Mouse (Mus musculus) G1E (cell line): ENCODE measurements around the gene B4galt7.

Source experiments
- CTCF ChIP-seq: IDR thresholded peaks from 2 replicates; pipeline ENCODE4 v1.5.1; 2012; ENCODE audit warnings: low read depth, low read length, inconsistent platforms, mixed read lengths
- GATA1 ChIP-seq: IDR thresholded peaks from 2 replicates; pipeline ENCODE4 v1.6.1; 2012; ENCODE audit warnings: borderline replicate concordance, low read length, inconsistent platforms, mixed read lengths
- GATA2 ChIP-seq: IDR thresholded peaks from 2 replicates; pipeline ENCODE4 v1.6.1; 2012; ENCODE audit warnings: low read depth, low read length, inconsistent platforms, borderline replicate concordance
- POLR2AphosphoS5 ChIP-seq: IDR thresholded peaks from 2 replicates; pipeline ENCODE4 v1.6.1; 2012; ENCODE audit warnings: low read depth, low read length, inconsistent platforms; ENCODE audit not compliant: insufficient replicate concordance
- TAL1 ChIP-seq: conservative IDR thresholded peaks from 2 replicates; pipeline ENCODE4 v1.6.1; 2012; ENCODE audit warnings: low read depth, low read length, inconsistent platforms, mixed read lengths

DNA sequence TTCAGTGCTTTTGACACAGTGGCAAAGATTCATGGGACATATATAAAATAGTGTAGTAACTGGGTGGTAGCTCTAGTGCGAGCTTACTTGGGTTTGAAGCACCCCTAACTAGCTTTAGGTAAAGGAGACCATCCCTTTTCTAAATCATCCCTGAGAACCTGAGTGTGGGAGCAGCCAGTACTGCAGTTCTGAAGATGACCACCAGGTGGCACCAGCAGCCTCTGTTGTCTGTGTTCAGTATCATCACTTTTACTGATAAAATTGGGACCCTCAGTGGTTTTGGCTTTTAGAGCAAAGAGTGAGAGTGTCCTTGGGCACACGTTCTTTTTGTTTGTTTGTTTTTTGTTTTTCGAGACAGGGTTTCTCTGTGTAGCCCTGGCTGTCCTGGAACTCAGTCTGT is 1.9 kb downstream of the B4galt7 start:
- TF ChIP-seq CTCF (peak; percentile 98), TAL1 (no peak), GATA1 (no peak), POLR2AphosphoS5 (no peak), GATA2 (no peak)
